Mouse (Mus musculus) C2C12 (cell line): Measurements from ENCODE around the gene Zfp456. TPM values are rescaled to one million over a fixed set of nuclear protein-coding genes. Genes with fewer than 3 reads are reported as not detected.
"Not testable (repeated sequence)": the region's sequence is repeated elsewhere in the genome, so short reads cannot be mapped to it uniquely, and the experiment has no call there.

Experiments
- H3K27me3 ChIP-seq: one replicate; pipeline ENCODE4 v1.6.1; 2011; ENCODE audit not compliant: control insufficient read depth, insufficient read depth, insufficient read length
- H3K36me3 ChIP-seq: one replicate; pipeline ENCODE4 v1.6.1; 2011; ENCODE audit not compliant: control insufficient read depth, insufficient read depth
- H3K4me3 ChIP-seq: one replicate; pipeline ENCODE4 v1.5.1; 2011; ENCODE audit warnings: mild to moderate bottlenecking, control low read depth; ENCODE audit not compliant: poor library complexity, insufficient read depth, severe bottlenecking
- H3K79me2 ChIP-seq: one replicate; pipeline ENCODE4 v1.6.1; 2011; ENCODE audit not compliant: control insufficient read depth, insufficient read depth
- H3K79me3 ChIP-seq: one replicate; pipeline ENCODE4 v1.6.1; 2011; ENCODE audit warnings: low read depth, control low read depth
- H3ac ChIP-seq: one replicate; pipeline ENCODE3; 2011; ENCODE audit warnings: low read depth; ENCODE audit not compliant: control insufficient read depth, insufficient read length
- CEBPB ChIP-seq: IDR thresholded peaks from one replicate; pipeline ENCODE4 v1.6.1; 2011; ENCODE audit warnings: low read depth, mild to moderate bottlenecking, control low read depth, moderate library complexity
- CTCF ChIP-seq: IDR thresholded peaks from one replicate; pipeline ENCODE4 v1.5.1; 2011; ENCODE audit not compliant: control insufficient read depth, insufficient read depth, insufficient read length
- FOSL1 ChIP-seq: IDR thresholded peaks from one replicate; pipeline ENCODE4 v1.8.0; 2011; ENCODE audit warnings: mild to moderate bottlenecking, low read length; ENCODE audit not compliant: poor library complexity, insufficient read depth, severe bottlenecking
- MAX ChIP-seq: IDR thresholded peaks from one replicate; pipeline ENCODE4 v1.6.1; 2011; ENCODE audit warnings: mild to moderate bottlenecking, control low read depth
- MYOD1 ChIP-seq: IDR thresholded peaks from one replicate; pipeline ENCODE4 v1.6.1; 2011; ENCODE audit warnings: low read depth; ENCODE audit not compliant: control insufficient read depth, insufficient read length
- MYOG ChIP-seq: IDR thresholded peaks from one replicate; pipeline ENCODE4 v1.6.1; 2011; ENCODE audit not compliant: control insufficient read depth, insufficient read length; ENCODE audit errors: extremely low read depth
- USF1 ChIP-seq: IDR thresholded peaks from one replicate; pipeline ENCODE4 v1.6.1; 2011; ENCODE audit warnings: low read depth, mild to moderate bottlenecking, control low read depth, moderate library complexity
- long read RNA-seq, 2 experiments: library from polyadenylated mRNA; unstranded; transcript quantifications; one replicate each; pipeline ENCODE4 v2.0.0; 2019 to 2020
- polyA plus RNA-seq: library from polyadenylated mRNA; unstranded; fragments of >200 nt; fragmentation: generic; extraction: Trizol; gene quantifications from one replicate; pipeline ENCODE4 v1.2.1, GENCODE M21; 2012; ENCODE audit warnings: missing spikeins

The Zfp456 gene
- polyA plus RNA-seq = 0.06 TPM
- long read RNA-seq, experiment 1, full-length matches to known transcripts = 1 of 1 reads
- long read RNA-seq, experiment 1, partial matches to known transcripts = 0 of 1 reads
- long read RNA-seq, experiment 1, other reads (novel, unspliced or antisense) = 0 of 1 reads
- long read RNA-seq, experiment 2, full-length matches to known transcripts = 2 of 3 reads
- long read RNA-seq, experiment 2, partial matches to known transcripts = 0 of 3 reads
- long read RNA-seq, experiment 2, other reads (novel, unspliced or antisense) = 1 of 3 reads

- H3K36me3 ChIP-seq, H3ac ChIP-seq, H3K79me3 ChIP-seq, H3K27me3 ChIP-seq, H3K79me2 ChIP-seq: not testable (repeated sequence)
- peak within 1 kb of the TSS; percentile 21 for H3K4me3 ChIP-seq
Observed at GRCm38 (mm10) chr13:67375050-67375911, at the start of gene Zfp456, which contains the start of gene Gm28041. Zfp456 (minus strand) TSS chr13:67375810. Gm28041 (minus strand) TSS chr13:67375733.

- not testable (repeated sequence) for H3K79me3 ChIP-seq, H3K36me3 ChIP-seq, H3K27me3 ChIP-seq, H3ac ChIP-seq, H3K79me2 ChIP-seq, H3K4me3 ChIP-seq
Observed at GRCm38 (mm10) chr13:67422532-67422931, 46.9 kb upstream of the Zfp456 start.

DNA sequence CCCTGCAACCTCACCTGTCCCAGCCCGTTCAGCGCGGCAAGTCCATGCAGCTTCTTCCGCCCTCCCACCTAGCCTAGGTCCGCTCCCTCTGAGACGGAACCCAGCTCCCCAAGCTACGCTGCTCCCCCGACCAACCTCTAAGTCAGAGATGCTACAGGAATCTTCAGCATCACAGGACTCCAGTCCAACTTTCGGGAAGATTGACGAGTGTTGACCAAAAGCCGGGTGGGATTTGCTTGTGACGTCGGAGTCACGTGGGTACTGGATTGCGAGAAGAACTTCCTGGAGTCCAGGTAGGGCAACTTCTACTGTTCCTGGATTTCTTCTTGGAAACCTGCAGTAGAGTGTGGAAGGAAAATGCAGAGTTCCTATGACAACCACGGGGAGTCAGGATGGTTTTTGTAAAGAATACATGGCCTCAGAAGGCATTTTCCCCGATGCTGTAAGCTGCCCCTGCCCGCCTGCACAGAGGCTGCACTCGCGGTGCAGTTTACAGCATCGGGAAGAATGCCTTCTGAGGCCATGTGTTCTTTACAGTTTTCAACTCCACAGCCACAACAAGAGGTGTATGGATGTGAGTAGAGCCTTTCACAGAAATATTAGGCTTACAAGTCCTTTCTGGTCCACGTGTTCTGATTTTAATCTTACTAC is 45.7 kb upstream of the Zfp456 start, which contains the start of gene Zfp459:
Gene Zfp459, minus strand, starts transcription at position 212 of the 651 bp plus-strand sequence.
- Histone ChIP-seq H3K27me3 (no peaks in the 10 kb centered on the region), H3K4me3 (no peak within 1 kb of the TSS), H3K36me3 (no peaks in the 10 kb centered on the region), H3K79me3 (no peaks in the 10 kb centered on the region), H3ac (no peak within 1 kb of the TSS), H3K79me2 (no peaks in the 10 kb centered on the region)
- TF ChIP-seq MYOG (no peak), USF1 (no peak), MAX (no peak), FOSL1 (no peak), MYOD1 (no peak), CTCF (no peak), CEBPB (no peak)

- Histone ChIP-seq H3K79me3 (no peaks in the 10 kb centered on the region), H3K4me3 (no peak overlapping the region), H3K27me3 (no peaks in the 10 kb centered on the region), H3K79me2 (no peaks in the 10 kb centered on the region), H3K36me3 (no peaks in the 10 kb centered on the region), H3ac (no peak overlapping the region)
- TF ChIP-seq USF1 = no peak
- TF ChIP-seq MYOG = no peak
- no peak for TF ChIP-seq MYOD1
- TF ChIP-seq CEBPB = no peak
- no peak for TF ChIP-seq FOSL1
Observed at GRCm38 (mm10) chr13:67420558-67421206, 45.1 kb upstream of the Zfp456 start.

DNA sequence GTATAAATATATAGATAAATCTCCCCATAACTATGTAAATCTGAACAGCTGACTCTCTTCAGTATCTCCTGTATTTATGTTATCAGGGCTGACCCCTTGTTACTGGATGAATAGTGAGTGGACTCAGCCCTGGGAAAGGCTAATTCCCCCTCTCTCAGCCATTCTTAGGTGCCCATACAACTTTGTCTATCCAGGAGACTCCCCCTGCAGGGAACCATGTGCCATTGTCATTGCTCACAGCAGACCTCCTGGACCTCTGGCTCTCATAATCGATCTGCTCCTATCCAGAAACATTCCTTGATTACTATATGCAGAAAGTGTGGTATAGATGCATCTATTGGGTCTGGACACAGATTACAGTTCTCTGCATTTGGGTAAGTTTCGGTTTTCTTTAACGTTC is 41.2 kb upstream of the Zfp456 start:
- H3K79me2 ChIP-seq = no peaks in the 10 kb centered on the region
- no peak overlapping the region for H3K4me3 ChIP-seq
- TF ChIP-seq FOSL1 = no peak
- no peak for TF ChIP-seq MYOG
- TF ChIP-seq MYOD1 = no peak
- no peak for TF ChIP-seq MAX
- no peak for TF ChIP-seq CEBPB
- no peak for TF ChIP-seq USF1
- TF ChIP-seq CTCF = no peak
- H3K36me3 ChIP-seq = no peaks in the 10 kb centered on the region
- no peaks in the 10 kb centered on the region for H3K79me3 ChIP-seq
- no peaks in the 10 kb centered on the region for H3K27me3 ChIP-seq
- H3ac ChIP-seq = no peak overlapping the region

GRCm38 (mm10) chr13:67415759-67416158 is 40.1 kb upstream of the Zfp456 start:
- Histone ChIP-seq H3K27me3 (no peaks in the 10 kb centered on the region), H3K4me3 (no peak overlapping the region), H3ac (no peak overlapping the region), H3K36me3 (no peaks in the 10 kb centered on the region), H3K79me3 (no peaks in the 10 kb centered on the region), H3K79me2 (no peaks in the 10 kb centered on the region)
- no peak for TF ChIP-seq USF1
- no peak for TF ChIP-seq CTCF
- no peak for TF ChIP-seq MAX
- no peak for TF ChIP-seq CEBPB
- TF ChIP-seq MYOD1 = no peak
- no peak for TF ChIP-seq FOSL1
- TF ChIP-seq MYOG = no peak

DNA sequence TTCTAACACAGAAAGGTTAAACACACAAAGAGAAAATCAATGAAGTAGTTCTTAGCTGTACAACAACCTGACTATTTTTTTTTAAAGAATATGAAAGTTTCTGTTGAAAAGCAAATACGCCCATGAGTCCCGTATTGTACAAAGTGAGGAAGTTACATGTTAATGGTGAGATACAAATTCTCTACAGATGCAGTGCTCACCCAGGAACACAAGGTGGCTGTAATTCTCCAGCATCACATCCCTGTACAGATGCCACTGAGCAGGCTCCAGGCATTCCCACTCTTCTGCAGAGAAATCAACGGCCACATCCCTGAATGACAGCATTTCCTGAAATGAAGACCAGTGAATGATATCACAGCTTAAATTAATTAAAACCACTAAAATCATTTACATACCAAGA is 38.0 kb upstream of the Zfp456 start:
- H3K27me3 ChIP-seq, H3ac ChIP-seq, H3K36me3 ChIP-seq, H3K79me2 ChIP-seq, H3K79me3 ChIP-seq, H3K4me3 ChIP-seq: not testable (repeated sequence)

DNA sequence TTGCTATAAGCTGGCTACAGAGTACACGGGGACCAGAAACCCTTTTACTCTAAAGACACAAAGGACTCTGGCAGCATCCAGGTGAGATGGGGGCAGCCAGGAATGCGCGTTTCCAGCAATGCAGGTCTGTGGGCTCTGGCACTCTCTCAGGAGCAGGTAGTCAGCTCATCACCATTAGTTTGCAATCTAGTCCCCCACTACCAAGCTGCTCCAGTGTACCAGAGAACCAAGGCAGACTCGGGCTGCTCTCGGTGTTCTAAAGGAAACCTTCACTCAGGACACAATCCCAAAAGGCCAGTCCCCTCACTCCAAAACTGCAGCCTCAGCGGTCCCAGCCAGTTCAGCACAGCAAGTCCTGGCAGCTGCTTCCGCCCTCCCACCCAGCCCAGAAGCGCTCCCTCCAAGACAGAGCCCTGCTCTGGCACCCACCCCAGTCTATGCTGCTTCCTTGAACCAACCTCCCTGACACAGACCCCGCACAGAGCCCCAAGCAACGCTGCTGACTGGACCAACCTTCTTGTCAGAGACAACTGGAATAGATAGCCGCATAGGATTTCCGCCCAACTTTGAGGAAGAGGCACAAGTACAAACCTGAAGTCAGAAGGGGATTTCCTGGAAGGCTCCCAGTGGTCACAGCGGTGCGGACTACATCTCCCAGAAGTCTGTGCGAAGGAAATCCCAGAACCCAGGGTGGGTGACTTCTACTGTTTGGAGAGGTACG is 23.7 kb upstream of the Zfp456 start, which contains the start of gene Zfp429:
Gene Zfp429, minus strand, starts transcription at position 637 of the 721 bp plus-strand sequence.
- H3K27me3 ChIP-seq, H3K79me2 ChIP-seq, H3K79me3 ChIP-seq, H3K36me3 ChIP-seq: not testable (repeated sequence)
- peak within 1 kb of the TSS; percentile 49 for H3ac ChIP-seq
- peak within 1 kb of the TSS; percentile 21 for H3K4me3 ChIP-seq
